Mouse (Mus musculus) large intestine, adult 2 months (tissue): ENCODE data around the gene Chd4. TPM values are rescaled to one million over a fixed set of nuclear protein-coding genes. Genes with fewer than 3 reads are reported as not detected.

Source experiments
- DNase-seq: peaks from one replicate; pipeline ENCODE4 v3.0.0-alpha.2; 2012; ENCODE audit warnings: low read depth, low spot score
- WGBS: fragments of 180-500 bp; shearing (Covaris S2); methylation state at CpG from one replicate; pipeline ENCODE4 v1.1.7; 2018; 5-methylcytosine and 5-hydroxymethylcytosine counted together
- polyA plus RNA-seq: library from polyadenylated mRNA; depleted of rRNA; stranded (reverse); fragments of >200 nt; gene quantifications from 2 replicates; pipeline ENCODE4 v1.2.3, GENCODE M21; 2012

The Chd4 gene
- polyA plus RNA-seq, 1 experiment, result 22.4 TPM

- under 1% methylated on average over 66 of the region's 66 CpGs for WGBS
- DNase-seq, result peak; percentile 65
These were observed 35.7 kb downstream of the Chd4 start, which contains the start of gene Nop2 for GRCm38 (mm10) chr6:125131302-125132156. Gene Nop2, plus strand, starts transcription at chr6:125131909.

GRCm38 (mm10) chr6:125132470-125132869 is 36.7 kb downstream of the Chd4 start:
- no peak for DNase-seq
- WGBS, result 2% methylated on average over 11 of the region's 11 CpGs

DNA sequence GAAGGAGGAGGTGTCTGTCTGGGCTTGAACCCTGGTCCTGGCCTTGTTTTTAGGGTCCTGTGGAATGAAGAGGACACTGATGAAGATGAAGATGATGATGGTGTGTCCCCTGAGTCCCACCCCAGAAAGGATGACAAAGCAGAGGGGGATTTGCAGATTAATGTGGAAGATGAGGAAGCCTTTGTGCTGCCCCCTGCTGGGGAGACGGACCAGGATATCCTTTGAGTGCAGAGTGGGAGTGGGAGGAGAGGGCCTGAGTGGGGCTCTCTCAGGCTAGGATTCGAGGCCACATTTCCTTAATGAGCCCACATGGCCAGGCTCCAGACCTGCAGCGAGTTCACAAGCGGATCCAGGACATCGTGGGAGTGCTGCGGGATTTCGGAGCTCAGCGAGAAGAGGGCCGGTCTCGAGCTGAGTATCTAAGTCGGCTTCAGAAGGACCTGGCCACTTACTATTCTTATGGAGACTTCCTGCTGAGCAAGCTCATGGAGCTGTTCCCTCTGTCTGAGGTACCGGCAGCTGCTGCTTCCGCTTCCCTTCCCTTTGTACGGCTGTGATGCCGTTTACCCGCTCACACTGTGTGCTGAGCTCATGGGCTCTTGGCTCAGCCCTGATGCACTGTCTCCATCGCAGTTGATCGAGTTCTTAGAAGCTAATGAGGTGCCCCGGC is 41.4 kb downstream of the Chd4 start:
- no peak for DNase-seq
- 88% methylated on average over 19 of the region's 19 CpGs for WGBS

DNA sequence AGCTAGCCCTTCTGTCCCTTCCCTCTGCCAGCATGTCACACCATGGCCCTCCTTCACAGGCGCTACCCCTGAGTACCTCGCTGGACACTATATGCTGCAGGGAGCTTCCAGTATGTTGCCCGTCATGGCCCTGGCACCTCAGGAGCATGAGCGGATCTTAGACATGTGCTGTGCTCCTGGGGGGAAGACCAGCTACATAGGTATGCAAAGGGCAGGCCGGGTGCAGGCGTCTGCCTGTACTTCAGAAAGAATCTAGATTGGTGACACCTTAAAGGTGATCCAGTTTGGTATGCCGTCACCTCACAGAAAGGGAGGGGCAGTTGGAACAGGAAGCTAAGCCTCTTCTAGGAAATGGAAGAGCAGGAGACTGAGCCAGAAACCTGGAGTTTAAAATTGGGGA is 44.0 kb downstream of the Chd4 start:
- 86% methylated on average over 7 of the region's 7 CpGs for WGBS
- DNase-seq, result no peak

DNA sequence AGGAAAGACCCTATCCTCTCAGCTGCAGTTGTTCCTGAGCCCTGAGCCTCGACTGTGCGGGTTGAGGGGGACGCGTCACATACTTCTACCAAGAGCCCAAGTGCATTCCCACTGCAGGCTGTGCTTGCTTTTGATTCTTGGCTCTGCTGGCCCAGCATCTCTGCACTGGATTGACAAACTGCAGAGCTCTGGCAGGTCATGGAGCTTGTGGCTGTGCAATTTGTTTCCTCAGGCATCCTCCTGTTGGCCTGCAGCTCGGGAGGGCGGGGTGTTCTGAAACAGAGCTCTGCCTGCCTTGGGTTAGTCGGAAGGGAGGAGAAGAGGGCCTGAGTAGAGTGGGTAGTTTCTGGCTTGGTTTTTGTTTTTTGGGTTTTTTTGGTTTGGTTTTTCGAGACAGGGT is 46.7 kb downstream of the Chd4 start:
- 89% methylated on average over 8 of the region's 8 CpGs for WGBS
- DNase-seq, result no peak

DNA sequence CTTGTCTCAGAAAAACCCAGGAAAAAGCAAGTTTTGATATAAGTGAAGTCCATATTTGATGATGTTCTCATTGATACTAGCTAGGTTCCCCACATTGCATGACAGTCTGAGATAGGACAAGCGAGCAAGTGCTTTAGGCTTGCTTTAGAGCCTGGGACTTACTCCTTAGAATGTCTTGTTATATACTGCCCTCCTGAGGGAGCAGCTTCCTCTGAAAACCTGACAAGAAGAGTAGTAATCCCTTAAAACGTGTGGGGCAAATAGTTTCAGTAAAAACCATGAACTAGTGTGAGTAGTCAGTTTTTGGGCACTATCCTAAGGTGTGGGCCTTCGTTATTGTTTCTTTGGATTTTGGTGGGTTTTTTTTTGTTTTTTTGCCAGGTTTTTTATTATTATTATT is 47.3 kb downstream of the Chd4 start:
- DNase-seq, result no peak
- 74% methylated on average over 3 of the region's 3 CpGs for WGBS

DNA sequence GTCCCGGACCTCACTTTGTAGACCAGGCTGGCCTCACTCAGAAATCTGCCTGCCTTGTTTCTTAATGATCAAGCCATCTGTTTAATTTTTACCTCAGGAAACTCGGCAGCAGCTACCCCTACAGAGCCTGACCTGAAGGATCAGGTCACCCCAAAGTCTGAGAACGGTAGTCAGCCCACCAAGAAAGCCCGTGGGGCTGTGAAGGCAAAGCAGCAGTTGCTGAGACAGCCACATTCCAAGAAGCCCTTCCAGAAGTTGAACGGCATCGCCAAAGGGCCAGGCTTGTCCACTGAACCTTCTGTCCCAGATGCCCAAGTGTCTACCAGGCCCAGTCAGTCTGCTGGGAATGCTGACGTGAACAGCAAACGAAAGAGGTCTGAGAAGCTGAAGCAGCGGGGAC is 48.1 kb downstream of the Chd4 start:
- 82% methylated on average over 9 of the region's 9 CpGs for WGBS
- no peak for DNase-seq

DNA sequence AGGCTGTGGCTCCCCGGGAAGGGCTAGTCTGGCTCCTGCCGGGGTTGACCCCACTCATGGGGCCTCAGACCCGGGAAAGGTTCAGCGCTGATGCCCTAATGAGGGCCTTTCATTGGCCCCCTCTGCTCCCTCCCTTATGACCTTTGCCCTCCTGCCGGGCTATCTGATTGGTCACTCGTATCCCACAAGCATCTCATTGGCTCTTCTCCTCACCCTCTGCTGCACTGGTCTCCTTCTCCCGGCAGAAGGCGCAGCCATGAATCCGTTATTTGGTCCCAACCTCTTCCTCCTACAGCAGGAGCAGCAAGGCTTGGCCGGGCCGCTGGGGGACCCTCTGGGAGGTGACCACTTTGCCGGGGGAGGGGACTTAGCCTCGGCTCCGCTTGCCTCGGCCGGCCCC is 49.2 kb downstream of the Chd4 start, which contains the start of gene Iffo1:
Gene Iffo1 (plus strand): TSS at position 241 of the 400 bp plus-strand sequence.
- 4% methylated on average over 16 of the region's 16 CpGs for WGBS
- DNase-seq, result no peak

DNA sequence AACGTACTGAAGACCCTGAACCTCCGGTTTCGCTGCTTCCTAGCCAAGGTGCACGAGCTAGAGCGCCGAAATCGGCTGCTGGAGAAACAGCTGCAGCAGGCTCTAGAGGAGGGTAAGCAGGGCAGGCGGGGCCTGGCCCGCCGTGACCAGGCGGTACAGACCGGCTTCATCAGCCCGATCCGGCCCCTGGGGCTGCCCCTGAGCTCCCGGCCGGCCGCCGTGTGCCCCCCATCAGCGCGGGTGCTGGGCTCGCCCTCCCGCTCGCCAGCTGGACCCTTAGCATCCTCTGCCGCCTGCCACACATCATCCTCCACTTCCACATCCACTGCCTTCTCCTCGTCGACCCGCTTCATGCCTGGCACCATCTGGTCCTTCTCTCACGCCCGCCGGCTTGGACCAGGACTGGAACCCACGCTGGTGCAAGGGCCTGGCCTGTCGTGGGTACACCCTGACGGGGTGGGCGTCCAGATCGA is 49.7 kb downstream of the Chd4 start:
- WGBS, result 21% methylated on average over 35 of the region's 35 CpGs
- DNase-seq, result no peak

GRCm38 (mm10) chr6:125146148-125146547 is 50.4 kb downstream of the Chd4 start:
- 57% methylated on average over 7 of the region's 7 CpGs for WGBS
- no peak for DNase-seq

GRCm38 (mm10) chr6:125146797-125147196 is 51.0 kb downstream of the Chd4 start:
- WGBS, result 63% methylated on average over 4 of the region's 4 CpGs
- no peak for DNase-seq

GRCm38 (mm10) chr6:125147329-125147728 is 51.5 kb downstream of the Chd4 start:
- 52% methylated on average over 10 of the region's 10 CpGs for WGBS

DNA sequence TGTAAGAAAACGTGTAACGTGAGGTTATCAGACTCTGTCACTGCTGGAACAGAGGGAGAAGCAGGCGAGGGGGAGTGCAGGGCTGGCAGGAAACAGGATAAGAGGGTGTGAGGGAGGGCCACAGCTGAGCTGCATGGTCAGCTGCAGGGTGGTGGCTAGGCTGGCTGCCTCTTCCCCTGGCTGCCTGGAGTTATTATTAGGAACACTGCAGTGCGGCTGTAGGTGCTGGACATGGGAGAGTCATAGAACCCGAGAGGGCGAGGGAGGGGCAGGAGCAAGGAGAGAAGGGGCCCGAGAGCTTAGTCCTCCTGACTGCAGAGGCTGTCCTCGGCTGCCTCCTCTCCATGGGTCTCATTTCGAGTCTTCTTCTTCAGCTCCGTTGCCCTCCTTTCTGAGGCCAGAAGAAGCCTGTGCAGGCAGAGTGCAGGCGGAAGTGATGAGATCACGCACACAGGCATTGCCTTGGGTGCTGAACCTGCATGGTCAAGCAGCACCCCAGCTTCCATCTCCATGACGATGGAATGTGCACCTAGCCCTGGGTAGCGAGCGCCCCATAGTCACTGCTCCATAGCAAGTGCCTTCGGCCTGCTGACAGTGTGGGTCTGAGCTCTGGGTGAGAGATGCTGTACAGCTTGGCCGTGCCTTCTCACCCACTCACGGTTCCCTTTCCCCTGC is 52.6 kb downstream of the Chd4 start:
- DNase-seq, result no peak
- 55% methylated on average over 18 of the region's 18 CpGs for WGBS

More at GRCm38 (mm10) chr6:125147329-125147728, 51.5 kb downstream of the Chd4 start:
- DNase-seq, result no peak

DNA sequence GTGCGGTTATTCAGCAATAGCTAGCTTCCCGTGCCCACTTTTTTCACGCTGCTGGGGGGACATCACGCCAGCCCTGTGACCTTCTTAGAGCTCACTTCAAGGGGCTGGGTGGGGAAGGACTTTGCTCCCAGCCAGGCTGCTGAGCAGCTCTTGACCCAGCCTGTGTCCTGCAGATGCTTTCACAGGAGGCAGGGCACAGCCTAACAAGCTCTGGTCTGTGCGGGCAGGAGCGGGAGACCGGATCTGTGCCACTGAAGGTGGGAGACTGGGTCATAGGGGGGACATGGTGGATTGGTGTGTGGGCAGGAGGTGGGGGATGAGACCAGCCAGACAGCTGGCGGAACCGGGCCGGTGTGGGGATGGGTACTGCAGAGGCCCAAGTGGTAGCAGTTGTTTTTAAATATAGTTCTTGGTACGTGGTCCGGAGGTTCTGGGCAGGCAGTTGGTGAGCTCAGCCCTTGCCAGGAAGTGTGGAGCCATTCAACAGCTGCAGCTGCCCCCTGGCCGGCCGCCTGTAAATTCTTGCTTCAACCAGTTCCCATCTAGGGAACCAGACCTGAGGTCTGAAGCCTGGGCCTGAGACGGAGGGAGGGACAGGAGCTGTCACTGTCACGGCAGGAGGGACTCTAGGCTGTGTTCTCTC is 53.3 kb downstream of the Chd4 start:
- DNase-seq, result no peak
- WGBS, result 67% methylated on average over 16 of the region's 16 CpGs

DNA sequence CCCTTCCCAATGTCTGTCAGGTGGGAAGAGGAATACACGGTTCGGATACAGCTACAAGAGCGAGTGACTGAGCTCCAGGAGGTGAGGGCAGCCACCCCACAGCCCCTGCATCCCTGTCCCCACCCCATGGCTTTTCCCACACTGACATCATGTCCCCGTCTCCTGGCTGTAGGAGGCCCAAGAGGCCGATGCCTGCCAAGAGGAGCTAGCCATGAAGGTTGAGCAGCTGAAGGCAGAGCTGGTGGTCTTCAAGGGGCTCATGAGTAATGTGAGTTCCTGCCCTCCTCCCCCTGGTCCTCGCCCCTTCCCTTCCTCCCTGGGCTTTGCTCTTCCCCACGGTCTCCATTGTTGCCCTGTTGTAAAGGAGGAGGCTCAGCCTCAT is 53.8 kb downstream of the Chd4 start:
- 61% methylated on average over 7 of the region's 7 CpGs for WGBS
- no peak for DNase-seq

DNA sequence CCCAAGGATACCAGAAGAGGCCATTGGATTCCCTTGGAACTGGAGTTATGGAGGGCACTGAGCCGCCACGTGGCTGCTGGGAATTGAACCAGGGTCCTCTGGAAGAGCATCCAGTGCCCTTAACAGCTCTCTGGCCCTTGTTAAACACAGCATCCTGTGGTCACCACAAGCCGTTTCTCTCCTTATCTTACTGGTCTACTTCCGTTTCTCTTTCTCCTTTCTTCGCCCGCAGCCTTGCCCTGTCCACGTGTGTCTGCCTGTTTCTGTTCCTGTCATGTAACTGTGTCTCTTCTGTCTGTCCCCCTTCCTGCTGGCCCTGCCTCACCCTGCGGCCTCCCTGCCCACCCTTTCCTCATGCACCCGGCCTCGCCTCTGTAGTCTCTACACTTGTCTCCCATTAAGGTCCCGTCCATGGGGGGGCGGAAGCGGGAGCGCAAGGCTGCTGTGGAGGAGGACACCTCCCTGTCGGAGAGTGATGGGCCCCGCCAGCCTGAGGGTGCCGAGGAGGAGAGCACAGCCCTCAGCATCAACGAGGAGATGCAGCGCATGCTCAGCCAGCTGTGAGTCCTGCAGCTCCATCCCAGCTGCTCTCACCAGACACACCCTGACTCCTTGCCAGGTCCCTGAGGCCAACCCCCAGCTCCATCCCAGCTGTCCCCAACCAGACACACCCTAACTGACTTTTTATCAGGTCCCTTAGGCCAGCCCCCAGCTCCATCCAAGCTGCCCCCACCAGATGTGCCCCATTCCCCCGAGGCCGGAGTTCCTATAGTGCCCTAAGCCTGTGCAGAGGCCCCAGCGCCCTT is 56.6 kb downstream of the Chd4 start:
- DNase-seq, result no peak
- 59% methylated on average over 22 of the region's 22 CpGs for WGBS

- WGBS, result 72% methylated on average over 5 of the region's 5 CpGs
- DNase-seq, result no peak
These were observed 57.2 kb downstream of the Chd4 start for GRCm38 (mm10) chr6:125153018-125153389.

DNA sequence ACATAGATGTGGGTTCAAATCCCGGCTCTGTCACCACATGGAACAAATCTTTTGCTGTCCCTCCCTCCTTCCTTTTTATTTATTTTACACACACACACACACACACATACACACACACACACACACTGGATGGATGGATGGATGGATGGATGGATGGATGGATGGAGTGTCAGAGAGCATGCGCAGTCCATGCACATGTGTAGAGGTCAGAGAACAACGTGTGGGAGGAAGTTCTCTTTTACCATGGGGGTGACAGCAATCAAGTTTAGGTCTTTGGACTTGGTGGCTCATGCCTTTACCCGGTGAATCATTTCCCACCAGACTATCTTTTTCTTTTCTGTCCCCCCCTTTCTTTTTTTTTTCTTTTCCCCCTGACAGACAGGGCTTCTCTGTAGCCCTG is 57.9 kb downstream of the Chd4 start:
- no peak for DNase-seq
- whole genome bisulfite sequencing, result 91% methylated on average over 4 of the region's 4 CpGs

GRCm38 (mm10) chr6:125154550-125154949 is 58.8 kb downstream of the Chd4 start:
- no peak for DNase-seq
